Mouse (Mus musculus): ENCODE measurements around the gene Tmc4. TPM values are rescaled to one million over a fixed set of nuclear protein-coding genes. Genes with fewer than 3 reads are reported as not detected.

Gene Tmc4
- polyA plus RNA-seq (2021; fragmentation: Nextera tagmentation): 0.29 and 0.54 TPM in 2 replicates
- long read RNA-seq, experiment 1: 0 reads
- long read RNA-seq, experiment 2, partial matches to known transcripts: 5 of 57 reads
- long read RNA-seq, experiment 2, other reads (novel, unspliced or antisense): 52 of 57 reads

GRCm38 (mm10) chr7:3677342-3677741 lies at the start of gene Tmc4:
Gene Tmc4 (minus strand): TSS chr7:3677553.

GRCm38 (mm10) chr7:3720268-3720667 lies 42.9 kb upstream of the Tmc4 start, which contains the start of gene Pirb:
Gene Pirb (minus strand): TSS chr7:3720391.

GRCm38 (mm10) chr7:3703879-3704441 lies 26.6 kb upstream of the Tmc4 start, which contains the start of gene Rps9:
Gene Rps9 (plus strand): TSS chr7:3703993.

GRCm38 (mm10) chr7:3692987-3693808 lies 15.8 kb upstream of the Tmc4 start, which contains the start of gene Mboat7:
Gene Mboat7 (minus strand): TSS chr7:3693523.

GRCm38 (mm10) chr7:3692382-3692986 lies 15.1 kb upstream of the Tmc4 start, which contains the start of gene Tsen34:
Gene Tsen34 (plus strand): TSS chr7:3692863.

GRCm38 (mm10) chr7:3665215-3666114 lies 11.9 kb downstream of the Tmc4 start, which contains the start of gene Leng1:
Gene Leng1 (minus strand): TSS chr7:3665840.

GRCm38 (mm10) chr7:3644672-3645487 lies 32.5 kb downstream of the Tmc4 start, which contains the start of gene Cnot3:
Gene Cnot3 (plus strand): TSS chr7:3645268.

GRCm38 (mm10) chr7:3629543-3630477 lies 47.5 kb downstream of the Tmc4 start, which contains the start of the genes Tfpt and Prpf31:
Gene Tfpt (minus strand): TSS chr7:3629929.
Gene Prpf31 (plus strand): TSS chr7:3629985.

GRCm38 (mm10) chr7:3617242-3617995 lies 59.9 kb downstream of the Tmc4 start, which contains the start of gene Ndufa3:
Gene Ndufa3 (plus strand): TSS chr7:3617373.

GRCm38 (mm10) chr7:3616057-3616388 lies 61.3 kb downstream of the Tmc4 start, which contains the start of gene Oscar:
Gene Oscar (minus strand): TSS chr7:3616157.

Small RNA genes lying within 50 kb of the gene (microRNA-seq; reads per million reads assigned to microRNA genes)
- 12.2 reads per million, percentile 34 among the genes with 10 or more reads in this experiment for gene Mir3572

Other genes starting within 250 kb of the Tmc4 start
- gene Tarm1, start 174.9 kb downstream of the Tmc4 start, polyA plus RNA-seq (2021; fragmentation: Nextera tagmentation): 0.13 TPM in 1 of 2 replicates, not detected in the other
- gene Oscar, start 61.4 kb downstream of the Tmc4 start, polyA plus RNA-seq (2021; fragmentation: Nextera tagmentation): 0.24 and 0.25 TPM in 2 replicates
- 1,754 and 1,945 TPM in 2 replicates for gene Ndufa3, start 60.2 kb downstream of the Tmc4 start, polyA plus RNA-seq (2021; fragmentation: Nextera tagmentation)
- gene Tfpt, start 47.6 kb downstream of the Tmc4 start, polyA plus RNA-seq (2021; fragmentation: Nextera tagmentation): 39.0 and 39.3 TPM in 2 replicates
- gene Prpf31, start 47.6 kb downstream of the Tmc4 start, polyA plus RNA-seq (2021; fragmentation: Nextera tagmentation): 53.8 and 55.5 TPM in 2 replicates
- 18.2 and 22.9 TPM in 2 replicates for gene Cnot3, start 32.3 kb downstream of the Tmc4 start, polyA plus RNA-seq (2021; fragmentation: Nextera tagmentation)
- gene Leng1, start 11.7 kb downstream of the Tmc4 start, polyA plus RNA-seq (2021; fragmentation: Nextera tagmentation): 5.0 and 5.5 TPM in 2 replicates
- gene Tsen34, start 15.3 kb upstream of the Tmc4 start, polyA plus RNA-seq (2021; fragmentation: Nextera tagmentation): 141 and 142 TPM in 2 replicates
- 82.6 and 97.6 TPM in 2 replicates for gene Mboat7, start 16.0 kb upstream of the Tmc4 start, polyA plus RNA-seq (2021; fragmentation: Nextera tagmentation)
- 1,376 and 1,434 TPM in 2 replicates for gene Rps9, start 26.4 kb upstream of the Tmc4 start, polyA plus RNA-seq (2021; fragmentation: Nextera tagmentation)
- gene Pirb, start 42.8 kb upstream of the Tmc4 start, polyA plus RNA-seq (2021; fragmentation: Nextera tagmentation): 0.11 and 0.23 TPM in 2 replicates
- not detected in 2 replicates for gene Gm15448, start 148.1 kb upstream of the Tmc4 start, polyA plus RNA-seq (2021; fragmentation: Nextera tagmentation)
- not detected in 2 replicates for gene Pira2, start 167.5 kb upstream of the Tmc4 start, polyA plus RNA-seq (2021; fragmentation: Nextera tagmentation)
- gene Gm14548, start 220.6 kb upstream of the Tmc4 start, polyA plus RNA-seq (2021; fragmentation: Nextera tagmentation): not detected in 2 replicates
- 0.08 TPM in 1 of 2 replicates, not detected in the other for gene Lilra6, start 237.9 kb upstream of the Tmc4 start, polyA plus RNA-seq (2021; fragmentation: Nextera tagmentation)